20 mouse cellular contexts compared by ENCODE assay signal in genomic region chr10:34638245-34638644, GRCm38 (mm10).
DNase-seq lines count a peak whose midpoint lies in the region; ATAC-seq and TF ChIP-seq lines count a peak whose summit lies in the region.
"Had no signal": no experiment of that assay in that cellular context is flagged by ENCODE, and none has a peak within 500 bp of the region (broad histone marks: within the 10 kb centered on the region; RNA-seq: fewer than 3 reads in every experiment).

No protein-coding gene starts in this region.

- DNase-seq in embryo, embryonic 9.5 days (ENCODE audit: extremely low spot score) = peak; percentile 2
- DNase-seq in embryo, embryonic 11 days = no peak
- peak; percentile 1 for DNase-seq in kidney, postnatal 36 days
- DNase-seq in CH12.LX (ENCODE audit: extremely low read depth) (peak; percentile 21), ZHBTc4 (ENCODE audit: low read depth, low spot score) (peak; percentile 29)
- no peak for DNase-seq in hindbrain, embryonic 10.5 days (ENCODE audit: low spot score)
- no peak for DNase-seq in left cerebral cortex, postnatal 36 days (ENCODE audit: low spot score in 2 of 2)
- DNase-seq: B cell, adult 2 months; cerebellum, adult 2 months; heart, adult 11 months; kidney, postnatal 25 days; liver, embryonic 13.5 days; right cerebral cortex, adult 18-20 months; spleen, adult 18-20 months had no signal

- ATAC-seq in kidney, embryonic 16.5 days (ENCODE audit: low FRiP score, low TSS enrichment) = no peak
- ATAC-seq: forebrain, embryonic 13.5 days; hindbrain, embryonic 16.5 days had no signal

- no peaks in the 10 kb centered on the region for H3K9me3 ChIP-seq in kidney, embryonic 16.5 days (ENCODE audit: low read length)
- H3K9me3 ChIP-seq in CH12.LX (replicated peaks; ENCODE audit: low read length) = no peaks in the 10 kb centered on the region
- H3K9me3 ChIP-seq in hindbrain, embryonic 10.5 days = no peaks in the 10 kb centered on the region
- H3K9me3 ChIP-seq: forebrain, embryonic 13.5 days; limb, embryonic 10.5 days; liver, embryonic 13.5 days; midbrain, embryonic 12.5 days; stomach, embryonic 15.5 days had no signal

- intact Hi-C loops in left cerebral cortex, postnatal 36 days (cut with DNase I) = no loop called here

- no peak overlapping the region for H3K4me2 ChIP-seq in kidney, embryonic 16.5 days (replicated peaks; ENCODE audit: low read depth, low read length)
- H3K4me2 ChIP-seq in CH12.LX (ENCODE audit: insufficient read depth, low read depth, poor library complexity, severe bottlenecking) = no peak overlapping the region
- H3K4me2 ChIP-seq: forebrain, embryonic 13.5 days; liver, embryonic 13.5 days; midbrain, embryonic 12.5 days; stomach, embryonic 15.5 days had no signal

- no peak for TF ChIP-seq EP300 in CH12.LX (IDR thresholded peaks at IDR 0.05; ENCODE audit: low read length)

- in situ Hi-C loops in CH12.LX (cut with MboI; ENCODE audit: low pct_ligation_motif_present, low pct_unique_long_range_greater_than_20kb, low sequenced_read_pairs) = no loop called here

- H3K9ac ChIP-seq in kidney, embryonic 16.5 days (replicated peaks; ENCODE audit: low read length) = no peak overlapping the region
- no peak overlapping the region for H3K9ac ChIP-seq in CH12.LX (ENCODE audit: insufficient read depth, low read depth)
- H3K9ac ChIP-seq: forebrain, embryonic 13.5 days; liver, embryonic 13.5 days; midbrain, embryonic 12.5 days; stomach, embryonic 15.5 days had no signal

- H3K79me2 ChIP-seq in CH12.LX (replicated peaks; ENCODE audit: control insufficient read depth, extremely low read depth, insufficient read depth, poor library complexity, severe bottlenecking) = no peaks in the 10 kb centered on the region

- no peak for TF ChIP-seq POLR2A in CH12.LX (IDR thresholded peaks at IDR 0.05; ENCODE audit: low read depth, low read length)

- 68% methylated on average over 1 of the region's 1 CpGs for WGBS in kidney, embryonic 16.5 days
- WGBS in hindbrain, embryonic 10.5 days = 70% methylated on average over 1 of the region's 1 CpGs

- no peaks in the 10 kb centered on the region for H3K36me3 ChIP-seq in kidney, embryonic 16.5 days (ENCODE audit: insufficient read depth, low read length)
- H3K36me3 ChIP-seq in CH12.LX (replicated peaks in 1 of 2; ENCODE audit: control insufficient read depth in 1 of 2, insufficient read depth in 1 of 2, low read length in 1 of 2) = no peaks in the 10 kb centered on the region
- H3K36me3 ChIP-seq in hindbrain, embryonic 10.5 days = no peaks in the 10 kb centered on the region
- H3K36me3 ChIP-seq: limb, embryonic 10.5 days; liver, embryonic 13.5 days; midbrain, embryonic 12.5 days; stomach, embryonic 15.5 days had no signal

- H3K4me3 ChIP-seq in kidney, embryonic 16.5 days (ENCODE audit: low read length) = no peak overlapping the region
- no peak overlapping the region for H3K4me3 ChIP-seq in CH12.LX (replicated peaks in 1 of 3; ENCODE audit: low read depth in 2 of 3, low read length in 2 of 3, poor library complexity in 1 of 3)
- H3K4me3 ChIP-seq in hindbrain, embryonic 10.5 days = no peak overlapping the region
- H3K4me3 ChIP-seq: forebrain, embryonic 13.5 days; limb, embryonic 10.5 days; liver, embryonic 13.5 days; midbrain, embryonic 12.5 days; stomach, embryonic 15.5 days had no signal

- no peaks in the 10 kb centered on the region for H3K27me3 ChIP-seq in kidney, embryonic 16.5 days (ENCODE audit: insufficient read depth, low read length)
- no peaks in the 10 kb centered on the region for H3K27me3 ChIP-seq in CH12.LX (replicated peaks)
- H3K27me3 ChIP-seq in hindbrain, embryonic 10.5 days (ENCODE audit: insufficient read depth, poor library complexity, severe bottlenecking) = no peaks in the 10 kb centered on the region
- H3K27me3 ChIP-seq: forebrain, embryonic 13.5 days; liver, embryonic 13.5 days; midbrain, embryonic 12.5 days; stomach, embryonic 15.5 days had no signal

- dilution Hi-C loops in CH12.LX (cut with MboI; ENCODE audit: extremely low pct_ligation_motif_present, extremely low pct_unique_long_range_greater_than_20kb, low sequenced_read_pairs) = no loop called here

- peak in 1 of 2 experiments; percentile 27; a peak in 3 of 4 replicates for TF ChIP-seq CTCF in CH12.LX (conservative IDR thresholded peaks at IDR 0.05 in 1 of 2, IDR thresholded peaks at IDR 0.05 in 1 of 2; ENCODE audit: low read depth in 2 of 2, low read length in 2 of 2)

- H3K27ac ChIP-seq in kidney, embryonic 16.5 days (ENCODE audit: low read length) = no peak overlapping the region
- H3K27ac ChIP-seq in CH12.LX (ENCODE audit: insufficient read depth, low read depth) = no peak overlapping the region
- H3K27ac ChIP-seq in hindbrain, embryonic 10.5 days = no peak overlapping the region
- H3K27ac ChIP-seq: forebrain, embryonic 13.5 days; limb, embryonic 10.5 days; liver, embryonic 13.5 days; midbrain, embryonic 12.5 days; stomach, embryonic 15.5 days had no signal

- no peaks in the 10 kb centered on the region for H3K4me1 ChIP-seq in kidney, embryonic 16.5 days (ENCODE audit: insufficient read depth, low read length)
- H3K4me1 ChIP-seq in CH12.LX (ENCODE audit: control insufficient read depth in 1 of 2, insufficient read depth in 2 of 2) = no peaks in the 10 kb centered on the region
- no peaks in the 10 kb centered on the region for H3K4me1 ChIP-seq in hindbrain, embryonic 10.5 days (replicated peaks)
- H3K4me1 ChIP-seq: forebrain, embryonic 13.5 days; limb, embryonic 10.5 days; liver, embryonic 13.5 days; midbrain, embryonic 12.5 days; stomach, embryonic 15.5 days had no signal

- TF ChIP-seq RAD21 in CH12.LX (IDR thresholded peaks at IDR 0.05; ENCODE audit: low read depth, low read length) = peak; percentile 29

TF ChIP-seq in CH12.LX, 34 proteins besides CTCF, POLR2A, EP300 and RAD21:
- no peak for TF ChIP-seq USF1 (IDR thresholded peaks at IDR 0.05; ENCODE audit: low read depth, low read length)

Comparison
In these comparisons a context has a peak if more than half of its experiments do, and no peak if none do; other contexts are left out.
1. DNase-seq: peak in embryo, embryonic 9.5 days (single experiment), kidney, postnatal 36 days (2 of 2), CH12.LX (single experiment) and ZHBTc4 (single experiment); none in embryo, embryonic 11 days (single experiment), hindbrain, embryonic 10.5 days (single experiment) and left cerebral cortex, postnatal 36 days (0 of 2).